Mouse (Mus musculus): ENCODE data around the gene Asb2. TPM values are rescaled to one million over a fixed set of nuclear protein-coding genes. Genes with fewer than 3 reads are reported as not detected.

Gene Asb2
- polyA plus RNA-seq, 1 experiment from 2014 or later = 22.0 TPM

DNA sequence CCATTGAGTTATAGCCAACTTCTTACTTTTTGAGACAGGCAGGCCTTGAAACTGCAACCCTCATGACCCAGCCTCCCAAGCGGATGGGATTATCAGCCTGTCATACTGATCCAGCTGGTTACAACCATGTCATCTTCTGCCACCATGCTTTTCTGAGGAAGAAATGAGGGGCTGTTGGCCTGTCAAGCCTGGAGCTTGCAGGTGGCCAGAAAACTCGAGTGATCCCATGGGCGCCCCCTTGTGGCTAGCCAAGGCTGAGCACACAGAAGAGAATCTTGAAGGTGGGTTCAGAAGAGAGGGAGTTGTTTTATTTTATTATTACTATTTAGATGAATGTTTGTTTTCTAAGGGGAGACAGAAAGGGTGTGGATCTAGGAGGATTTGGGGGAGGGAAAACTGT, 49.1 kb downstream of the Asb2 start:
- no peaks in the 10 kb centered on the region for H3K4me1 ChIP-seq (ENCODE audit: control insufficient read depth, insufficient read depth, low read length)
- DNase-seq (ENCODE audit: low spot score) (no peak), ATAC-seq (ENCODE audit: low read depth) (no peak)
- H3K36me3 ChIP-seq (ENCODE audit: control insufficient read depth, insufficient read depth, low read length) = no peaks in the 10 kb centered on the region
- no peak overlapping the region for H3K4me2 ChIP-seq (ENCODE audit: low read depth, low read length)
- H3K27ac ChIP-seq (replicated peaks; ENCODE audit: low read depth, low read length) = no peak overlapping the region
- no peak overlapping the region for H3K4me3 ChIP-seq (ENCODE audit: low read depth, low read length)
- H3K9ac ChIP-seq (ENCODE audit: low read depth, low read length) = no peak overlapping the region
- WGBS = 26% methylated on average over 3 of the region's 3 CpGs
- no peaks in the 10 kb centered on the region for H3K9me3 ChIP-seq (ENCODE audit: control insufficient read depth, low read length)
- H3K27me3 ChIP-seq (replicated peaks; ENCODE audit: control insufficient read depth, insufficient read depth, low read length) = no peaks in the 10 kb centered on the region

DNA sequence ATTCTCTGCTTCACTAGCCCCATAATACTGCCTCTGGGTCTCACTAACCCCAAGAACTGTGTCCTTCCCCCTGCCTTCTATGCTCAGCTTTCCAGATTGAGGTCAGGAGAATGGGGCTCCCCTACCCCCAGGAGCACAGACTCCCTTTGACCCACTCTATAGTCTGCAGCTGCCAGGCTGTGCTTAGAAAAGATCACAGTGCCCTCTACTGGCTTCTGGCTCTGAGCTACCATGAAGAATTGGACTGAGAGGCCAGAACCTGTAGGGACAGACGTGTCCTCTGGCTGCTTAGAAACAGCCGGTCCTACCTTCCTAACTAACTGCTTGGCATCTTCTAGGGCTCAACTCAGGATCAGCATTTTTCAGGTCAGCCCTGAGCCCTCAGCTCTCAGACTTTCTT, 49.6 kb downstream of the Asb2 start:
- Histone ChIP-seq H3K9ac (ENCODE audit: low read depth, low read length) (no peak overlapping the region), H3K4me1 (ENCODE audit: control insufficient read depth, insufficient read depth, low read length) (no peaks in the 10 kb centered on the region)

DNA sequence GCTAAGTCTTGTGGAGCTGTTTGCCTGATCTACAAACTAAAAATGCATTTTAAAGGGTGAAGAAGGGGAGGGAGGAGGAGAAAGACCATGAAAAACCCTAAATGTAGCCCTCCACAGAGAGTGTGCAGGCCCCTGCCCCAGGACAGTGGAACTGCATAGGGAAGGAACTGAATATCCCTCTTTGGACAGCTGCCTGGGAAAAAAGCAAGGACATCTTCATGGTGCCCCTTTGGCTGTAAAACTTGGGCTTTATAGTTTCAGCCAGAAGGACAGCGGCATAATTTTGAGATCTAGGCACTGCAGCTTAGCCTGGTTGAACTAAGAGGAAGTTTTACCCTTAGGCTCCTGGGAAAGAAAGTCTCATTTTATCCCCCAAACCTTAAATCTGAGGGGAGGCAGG, 52.8 kb downstream of the Asb2 start:
- Histone ChIP-seq H3K27me3 (replicated peaks; ENCODE audit: control insufficient read depth, insufficient read depth, low read length) (no peaks in the 10 kb centered on the region), H3K9ac (ENCODE audit: low read depth, low read length) (no peak overlapping the region), H3K4me3 (ENCODE audit: low read depth, low read length) (no peak overlapping the region), H3K9me3 (ENCODE audit: control insufficient read depth, low read length) (no peaks in the 10 kb centered on the region), H3K4me1 (ENCODE audit: control insufficient read depth, insufficient read depth, low read length) (no peaks in the 10 kb centered on the region), H3K27ac (replicated peaks; ENCODE audit: low read depth, low read length) (no peak overlapping the region), H3K36me3 (ENCODE audit: control insufficient read depth, insufficient read depth, low read length) (no peaks in the 10 kb centered on the region), H3K4me2 (ENCODE audit: low read depth, low read length) (no peak overlapping the region)
- DNase-seq (ENCODE audit: low spot score) = no peak
- 85% methylated on average over 1 of the region's 1 CpGs for WGBS
- no peak for ATAC-seq (ENCODE audit: low read depth)

More for the DNA sequence above, 49.6 kb downstream of the Asb2 start:
- no peak overlapping the region for H3K4me2 ChIP-seq (ENCODE audit: low read depth, low read length)
- no peak for DNase-seq (ENCODE audit: low spot score)
- no peak overlapping the region for H3K4me3 ChIP-seq (ENCODE audit: low read depth, low read length)
- H3K36me3 ChIP-seq (ENCODE audit: control insufficient read depth, insufficient read depth, low read length) = no peaks in the 10 kb centered on the region
- 44% methylated on average over 2 of the region's 2 CpGs for WGBS
- no peak for ATAC-seq (ENCODE audit: low read depth)
- no peaks in the 10 kb centered on the region for H3K9me3 ChIP-seq (ENCODE audit: control insufficient read depth, low read length)
- H3K27me3 ChIP-seq (replicated peaks; ENCODE audit: control insufficient read depth, insufficient read depth, low read length) = no peaks in the 10 kb centered on the region
- no peak overlapping the region for H3K27ac ChIP-seq (replicated peaks; ENCODE audit: low read depth, low read length)

DNA sequence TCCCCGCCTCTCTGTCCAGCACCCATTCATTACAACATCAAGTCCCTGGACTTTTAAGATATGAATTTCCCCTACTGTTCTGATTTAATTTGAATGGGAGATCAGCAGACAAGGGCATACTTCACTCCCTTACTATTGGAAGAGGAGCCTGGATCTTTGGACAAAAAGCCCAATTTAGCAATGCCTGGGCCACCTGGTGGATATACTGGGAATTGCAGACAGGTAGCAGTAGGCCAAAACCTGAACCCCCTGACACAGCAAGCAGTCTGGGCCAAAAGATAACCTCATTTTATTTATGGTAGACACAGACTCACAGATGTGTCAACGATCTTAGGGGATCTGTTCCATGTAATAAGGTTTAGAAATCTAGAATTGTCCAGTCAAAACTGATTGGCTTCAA, 54.2 kb downstream of the Asb2 start:
- ATAC-seq (ENCODE audit: low read depth) = no peak
- Histone ChIP-seq H3K4me3 (ENCODE audit: low read depth, low read length) (no peak overlapping the region), H3K4me2 (ENCODE audit: low read depth, low read length) (no peak overlapping the region), H3K27ac (replicated peaks; ENCODE audit: low read depth, low read length) (no peak overlapping the region), H3K9ac (ENCODE audit: low read depth, low read length) (no peak overlapping the region), H3K4me1 (ENCODE audit: control insufficient read depth, insufficient read depth, low read length) (no peaks in the 10 kb centered on the region), H3K27me3 (replicated peaks; ENCODE audit: control insufficient read depth, insufficient read depth, low read length) (no peaks in the 10 kb centered on the region), H3K9me3 (ENCODE audit: control insufficient read depth, low read length) (no peaks in the 10 kb centered on the region), H3K36me3 (ENCODE audit: control insufficient read depth, insufficient read depth, low read length) (no peaks in the 10 kb centered on the region)
- DNase-seq (ENCODE audit: low spot score) = peak; percentile 32
- 45% methylated on average over 2 of the region's 2 CpGs for WGBS

DNA sequence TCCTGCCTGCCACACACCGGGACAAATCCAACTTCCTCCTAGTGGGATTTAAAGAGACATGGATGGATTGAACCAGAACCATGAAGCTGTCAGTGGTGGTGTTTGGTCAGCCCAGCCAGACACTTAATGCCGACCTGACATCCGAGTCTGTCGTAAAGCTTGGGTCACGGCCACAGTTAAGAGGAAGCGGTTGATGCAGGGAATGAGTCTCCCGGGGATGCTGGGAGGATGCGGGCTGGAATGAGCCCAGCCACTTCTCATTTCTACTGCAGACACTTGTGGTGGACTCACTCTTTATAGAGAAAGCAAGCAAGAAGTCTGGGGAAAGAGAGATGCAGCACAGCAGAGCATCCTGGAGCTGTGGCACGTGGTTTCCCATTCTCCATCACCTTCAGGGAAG, 55.3 kb downstream of the Asb2 start:
- no peaks in the 10 kb centered on the region for H3K9me3 ChIP-seq (ENCODE audit: control insufficient read depth, low read length)
- no peak overlapping the region for H3K4me3 ChIP-seq (ENCODE audit: low read depth, low read length)
- no peak overlapping the region for H3K27ac ChIP-seq (replicated peaks; ENCODE audit: low read depth, low read length)
- no peaks in the 10 kb centered on the region for H3K36me3 ChIP-seq (ENCODE audit: control insufficient read depth, insufficient read depth, low read length)
- DNase-seq (ENCODE audit: low spot score) (no peak), ATAC-seq (ENCODE audit: low read depth) (no peak)
- H3K27me3 ChIP-seq (replicated peaks; ENCODE audit: control insufficient read depth, insufficient read depth, low read length) = no peaks in the 10 kb centered on the region
- 53% methylated on average over 9 of the region's 9 CpGs for WGBS
- H3K4me2 ChIP-seq (ENCODE audit: low read depth, low read length) = no peak overlapping the region
- H3K9ac ChIP-seq (ENCODE audit: low read depth, low read length) = no peak overlapping the region
- H3K4me1 ChIP-seq (ENCODE audit: control insufficient read depth, insufficient read depth, low read length) = no peaks in the 10 kb centered on the region

DNA sequence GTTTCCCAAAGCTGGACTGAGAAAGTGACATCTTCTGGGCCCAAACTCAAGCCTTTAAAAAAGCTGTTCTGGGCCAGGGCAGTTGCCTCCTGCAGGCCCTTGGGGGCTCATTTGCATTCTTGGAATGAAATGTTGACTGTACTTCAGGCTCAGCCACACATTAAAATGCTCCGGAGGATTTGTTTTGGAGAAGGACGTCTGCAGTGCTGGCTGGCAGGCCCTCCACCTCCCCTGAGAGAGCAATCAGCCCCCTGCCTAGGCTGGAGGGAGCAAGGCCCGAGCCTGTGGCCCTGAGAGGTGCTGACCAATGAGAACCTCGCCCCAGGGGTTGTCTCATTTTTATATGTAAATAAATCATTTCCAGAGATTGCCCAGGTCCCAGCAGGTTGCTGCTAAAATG, 59.5 kb downstream of the Asb2 start:
- 14% methylated on average over 3 of the region's 4 CpGs for WGBS
- H3K9me3 ChIP-seq (ENCODE audit: control insufficient read depth, low read length) = no peaks in the 10 kb centered on the region
- no peak overlapping the region for H3K4me3 ChIP-seq (ENCODE audit: low read depth, low read length)

DNA sequence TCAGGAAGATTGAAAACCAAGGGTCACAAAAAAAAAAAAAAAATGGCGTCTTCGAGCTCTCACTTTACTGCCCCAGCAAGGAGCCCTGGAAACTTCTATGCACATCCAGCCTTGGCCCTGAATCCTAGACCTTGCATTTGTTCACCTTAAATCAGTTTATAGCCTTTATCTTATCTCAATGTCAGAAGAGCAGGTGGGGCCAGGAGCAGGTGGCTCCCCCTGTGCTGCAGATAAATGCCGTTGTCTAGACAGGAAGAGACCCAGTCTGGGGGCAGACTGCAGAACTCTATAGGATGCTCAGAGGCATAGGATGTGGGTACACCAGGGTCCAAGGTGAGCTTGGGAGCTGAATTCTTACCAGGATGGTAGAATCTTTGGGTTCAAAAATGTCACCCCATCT, 63.4 kb downstream of the Asb2 start:
- Histone ChIP-seq H3K27ac (replicated peaks; ENCODE audit: low read depth, low read length) (no peak overlapping the region), H3K9me3 (ENCODE audit: control insufficient read depth, low read length) (no peaks in the 10 kb centered on the region), H3K36me3 (ENCODE audit: control insufficient read depth, insufficient read depth, low read length) (no peaks in the 10 kb centered on the region), H3K4me1 (ENCODE audit: control insufficient read depth, insufficient read depth, low read length) (no peaks in the 10 kb centered on the region), H3K4me2 (ENCODE audit: low read depth, low read length) (no peak overlapping the region), H3K9ac (ENCODE audit: low read depth, low read length) (no peak overlapping the region), H3K27me3 (replicated peaks; ENCODE audit: control insufficient read depth, insufficient read depth, low read length) (no peaks in the 10 kb centered on the region), H3K4me3 (ENCODE audit: low read depth, low read length) (no peak overlapping the region)
- no peak for ATAC-seq (ENCODE audit: low read depth)
- WGBS = 95% methylated on average over 3 of the region's 3 CpGs
- no peak for DNase-seq (ENCODE audit: low spot score)

More for the DNA sequence above, 59.5 kb downstream of the Asb2 start:
- Histone ChIP-seq H3K9ac (ENCODE audit: low read depth, low read length) (no peak overlapping the region), H3K4me1 (ENCODE audit: control insufficient read depth, insufficient read depth, low read length) (no peaks in the 10 kb centered on the region), H3K4me2 (ENCODE audit: low read depth, low read length) (no peak overlapping the region), H3K27me3 (replicated peaks; ENCODE audit: control insufficient read depth, insufficient read depth, low read length) (no peaks in the 10 kb centered on the region), H3K36me3 (ENCODE audit: control insufficient read depth, insufficient read depth, low read length) (no peaks in the 10 kb centered on the region), H3K27ac (replicated peaks; ENCODE audit: low read depth, low read length) (no peak overlapping the region)
- DNase-seq (ENCODE audit: low spot score) = no peak
- no peak for ATAC-seq (ENCODE audit: low read depth)

DNA sequence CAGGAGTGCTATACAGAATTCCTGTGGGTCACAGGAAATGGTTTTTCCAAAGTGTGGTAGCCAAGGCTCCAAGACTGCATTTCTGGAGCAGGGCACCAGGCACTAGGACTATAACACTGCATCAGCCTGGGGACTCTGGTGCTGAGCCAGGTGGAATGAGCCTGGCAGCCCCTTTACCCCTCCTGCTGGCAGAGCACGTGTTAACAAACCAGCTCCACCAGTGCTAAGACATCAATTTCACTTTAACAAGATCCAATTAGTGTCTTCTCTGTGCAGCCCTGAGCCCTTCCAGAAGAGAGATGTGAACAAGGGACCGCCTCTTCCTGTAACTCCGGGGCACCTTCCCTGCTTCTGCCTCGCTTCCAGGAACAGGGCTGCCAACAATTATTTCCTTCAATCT, 68.5 kb downstream of the Asb2 start:
- WGBS = 59% methylated on average over 4 of the region's 4 CpGs
- Histone ChIP-seq H3K27me3 (replicated peaks; ENCODE audit: control insufficient read depth, insufficient read depth, low read length) (no peaks in the 10 kb centered on the region), H3K36me3 (ENCODE audit: control insufficient read depth, insufficient read depth, low read length) (no peaks in the 10 kb centered on the region), H3K4me2 (ENCODE audit: low read depth, low read length) (no peak overlapping the region), H3K4me1 (ENCODE audit: control insufficient read depth, insufficient read depth, low read length) (no peaks in the 10 kb centered on the region), H3K4me3 (ENCODE audit: low read depth, low read length) (no peak overlapping the region), H3K9ac (ENCODE audit: low read depth, low read length) (no peak overlapping the region), H3K27ac (replicated peaks; ENCODE audit: low read depth, low read length) (no peak overlapping the region), H3K9me3 (ENCODE audit: control insufficient read depth, low read length) (no peaks in the 10 kb centered on the region)
- DNase-seq (ENCODE audit: low spot score) = no peak
- no peak for ATAC-seq (ENCODE audit: low read depth)

DNA sequence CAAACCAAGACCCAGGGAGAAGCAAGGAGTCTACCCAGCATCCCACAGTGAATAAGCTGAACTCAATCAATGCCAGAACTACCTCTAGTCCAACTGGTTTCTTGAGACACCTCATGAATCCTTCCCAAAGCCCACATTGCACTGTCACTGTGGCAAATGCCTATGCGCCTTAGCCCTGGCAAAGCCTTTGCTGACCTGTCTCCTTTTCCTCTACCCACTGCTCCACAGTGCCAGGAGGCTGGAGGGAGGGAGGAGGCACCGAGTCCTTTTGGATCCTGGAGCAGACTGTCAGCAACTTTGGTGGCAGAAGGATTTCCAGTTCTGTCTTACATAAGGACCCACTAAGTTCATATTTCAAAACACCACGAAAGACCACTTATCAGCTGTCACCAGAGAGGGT, 72.4 kb downstream of the Asb2 start:
- H3K9ac ChIP-seq (ENCODE audit: low read depth, low read length) = no peak overlapping the region
- no peak overlapping the region for H3K4me3 ChIP-seq (ENCODE audit: low read depth, low read length)
- H3K9me3 ChIP-seq (ENCODE audit: control insufficient read depth, low read length) = no peaks in the 10 kb centered on the region
- no peak overlapping the region for H3K4me2 ChIP-seq (ENCODE audit: low read depth, low read length)
- H3K27me3 ChIP-seq (replicated peaks; ENCODE audit: control insufficient read depth, insufficient read depth, low read length) = no peaks in the 10 kb centered on the region
- no peak for ATAC-seq (ENCODE audit: low read depth)
- no peaks in the 10 kb centered on the region for H3K4me1 ChIP-seq (ENCODE audit: control insufficient read depth, insufficient read depth, low read length)
- H3K27ac ChIP-seq (replicated peaks; ENCODE audit: low read depth, low read length) = no peak overlapping the region
- no peak for DNase-seq (ENCODE audit: low spot score)
- no peaks in the 10 kb centered on the region for H3K36me3 ChIP-seq (ENCODE audit: control insufficient read depth, insufficient read depth, low read length)
- WGBS = 74% methylated on average over 3 of the region's 3 CpGs
